Mouse (Mus musculus): Measurements from ENCODE around the gene H2-D1. TPM values are rescaled to one million over a fixed set of nuclear protein-coding genes. Genes with fewer than 3 reads are reported as not detected.
A peak's percentile ranks its signal among the peaks of the same experiment; 100 is the strongest.

H2-D1 gene
- polyA plus RNA-seq, 1 experiment from 2014 or later, result 98.1 TPM

- ATAC-seq (ENCODE audit: low FRiP score) (no peak), DNase-seq (ENCODE audit: low spot score) (no peak)
- Histone ChIP-seq H3K4me3 (replicated peaks; ENCODE audit: low read length) (peak overlapping the region; percentile 38), H3K27me3 (ENCODE audit: control insufficient read depth, insufficient read depth, low read length) (no peaks in the 10 kb centered on the region), H3K4me2 (replicated peaks) (peak overlapping the region; percentile 61), H3K4me1 (replicated peaks; ENCODE audit: control insufficient read depth, insufficient read depth, low read length) (peaks cover 22% of the 10 kb centered on the region), H3K36me3 (replicated peaks; ENCODE audit: control insufficient read depth, insufficient read depth) (peaks cover 7% of the 10 kb centered on the region; the same call in 1 of the 2 replicates), H3K9me3 (ENCODE audit: control insufficient read depth, low read length) (no peaks in the 10 kb centered on the region), H3K27ac (peak overlapping the region; percentile 90), H3K9ac (peak overlapping the region; percentile 63)
- 77% methylated on average over 9 of the region's 9 CpGs for WGBS
Observed at GRCm38 (mm10) chr17:35236996-35237395, 25.5 kb upstream of the H2-D1 start.

- Histone ChIP-seq H3K4me3 (replicated peaks; ENCODE audit: low read length) (0 out of 2 replicates have a peak overlapping the region, but pooled peaks have one; percentile 38), H3K9me3 (ENCODE audit: control insufficient read depth, low read length) (no peaks in the 10 kb centered on the region), H3K36me3 (replicated peaks; ENCODE audit: control insufficient read depth, insufficient read depth) (peaks cover 3% of the 10 kb centered on the region; the same call in 1 of the 2 replicates), H3K9ac (peak overlapping the region; percentile 63; the same call in 1 of the 2 replicates), H3K27ac (no peak overlapping the region), H3K4me1 (replicated peaks; ENCODE audit: control insufficient read depth, insufficient read depth, low read length) (peaks cover 22% of the 10 kb centered on the region), H3K4me2 (replicated peaks) (peak overlapping the region; percentile 61), H3K27me3 (ENCODE audit: control insufficient read depth, insufficient read depth, low read length) (no peaks in the 10 kb centered on the region)
- DNase-seq (ENCODE audit: low spot score) (no peak), ATAC-seq (ENCODE audit: low FRiP score) (no peak)
- 93% methylated on average over 12 of the region's 12 CpGs for WGBS
Observed at GRCm38 (mm10) chr17:35237504-35237903, 25.0 kb upstream of the H2-D1 start.

GRCm38 (mm10) chr17:35239700-35240099 is 22.8 kb upstream of the H2-D1 start:
- H3K36me3 ChIP-seq (replicated peaks; ENCODE audit: control insufficient read depth, insufficient read depth), result peaks cover 15% of the 10 kb centered on the region
- H3K4me1 ChIP-seq (replicated peaks; ENCODE audit: control insufficient read depth, insufficient read depth, low read length), result peaks cover 32% of the 10 kb centered on the region
- no peak overlapping the region for H3K9ac ChIP-seq
- WGBS, result 90% methylated on average over 5 of the region's 5 CpGs
- H3K27me3 ChIP-seq (ENCODE audit: control insufficient read depth, insufficient read depth, low read length), result no peaks in the 10 kb centered on the region
- no peak overlapping the region for H3K27ac ChIP-seq
- H3K9me3 ChIP-seq (ENCODE audit: control insufficient read depth, low read length), result no peaks in the 10 kb centered on the region
- ATAC-seq (ENCODE audit: low FRiP score) (no peak), DNase-seq (ENCODE audit: low spot score) (no peak)
- H3K4me3 ChIP-seq (replicated peaks; ENCODE audit: low read length), result no peak overlapping the region
- H3K4me2 ChIP-seq (replicated peaks), result no peak overlapping the region

- DNase-seq (ENCODE audit: low spot score), result no peak
- Histone ChIP-seq H3K4me1 (replicated peaks; ENCODE audit: control insufficient read depth, insufficient read depth, low read length) (peaks cover 36% of the 10 kb centered on the region), H3K27me3 (ENCODE audit: control insufficient read depth, insufficient read depth, low read length) (no peaks in the 10 kb centered on the region), H3K9me3 (ENCODE audit: control insufficient read depth, low read length) (no peaks in the 10 kb centered on the region), H3K27ac (peak overlapping the region; percentile 99), H3K9ac (peak overlapping the region; percentile 99), H3K4me2 (replicated peaks) (peak overlapping the region; percentile 67), H3K4me3 (replicated peaks; ENCODE audit: low read length) (peak overlapping the region; percentile 90), H3K36me3 (replicated peaks; ENCODE audit: control insufficient read depth, insufficient read depth) (peaks cover 24% of the 10 kb centered on the region)
- no peak; the same call in 1 of the 2 replicates for ATAC-seq (ENCODE audit: low FRiP score)
- 31% methylated on average over 12 of the region's 12 CpGs for WGBS
Observed at GRCm38 (mm10) chr17:35240384-35241304, 21.9 kb upstream of the H2-D1 start.

GRCm38 (mm10) chr17:35241305-35242014 is 21.1 kb upstream of the H2-D1 start, which contains the start of gene Ddx39b:
Gene Ddx39b (plus strand): TSS chr17:35241746.
- Histone ChIP-seq H3K27me3 (ENCODE audit: control insufficient read depth, insufficient read depth, low read length) (no peaks in the 10 kb centered on the region), H3K4me1 (replicated peaks; ENCODE audit: control insufficient read depth, insufficient read depth, low read length) (peaks cover 38% of the 10 kb centered on the region), H3K9me3 (ENCODE audit: control insufficient read depth, low read length) (no peaks in the 10 kb centered on the region), H3K4me2 (replicated peaks) (peak within 1 kb of the TSS; percentile 67), H3K9ac (peak within 1 kb of the TSS; percentile 99), H3K27ac (peak within 1 kb of the TSS; percentile 99), H3K4me3 (replicated peaks; ENCODE audit: low read length) (peak within 1 kb of the TSS; percentile 90), H3K36me3 (replicated peaks; ENCODE audit: control insufficient read depth, insufficient read depth) (peaks cover 32% of the 10 kb centered on the region)
- ATAC-seq (ENCODE audit: low FRiP score) (peak; percentile 91), DNase-seq (ENCODE audit: low spot score) (peak; percentile 97)
- WGBS, result under 1% methylated on average over 69 of the region's 69 CpGs

GRCm38 (mm10) chr17:35242015-35242941 is 20.3 kb upstream of the H2-D1 start:
- DNase-seq (ENCODE audit: low spot score) (peak; percentile 48), ATAC-seq (ENCODE audit: low FRiP score) (peak; percentile 41)
- Histone ChIP-seq H3K4me1 (replicated peaks; ENCODE audit: control insufficient read depth, insufficient read depth, low read length) (peaks cover 36% of the 10 kb centered on the region), H3K9ac (peak overlapping the region; percentile 99), H3K27me3 (ENCODE audit: control insufficient read depth, insufficient read depth, low read length) (no peaks in the 10 kb centered on the region), H3K36me3 (replicated peaks; ENCODE audit: control insufficient read depth, insufficient read depth) (peaks cover 40% of the 10 kb centered on the region), H3K27ac (peak overlapping the region; percentile 99), H3K4me3 (replicated peaks; ENCODE audit: low read length) (peak overlapping the region; percentile 90), H3K9me3 (ENCODE audit: control insufficient read depth, low read length) (no peaks in the 10 kb centered on the region), H3K4me2 (replicated peaks) (peak overlapping the region; percentile 67)
- under 1% methylated on average over 55 of the region's 55 CpGs for WGBS

- 4% methylated on average over 16 of the region's 16 CpGs for WGBS
- H3K4me2 ChIP-seq (replicated peaks), result peak overlapping the region; percentile 67
- ATAC-seq (ENCODE audit: low FRiP score) (no peak), DNase-seq (ENCODE audit: low spot score) (no peak)
- peaks cover 33% of the 10 kb centered on the region for H3K4me1 ChIP-seq (replicated peaks; ENCODE audit: control insufficient read depth, insufficient read depth, low read length)
- H3K36me3 ChIP-seq (replicated peaks; ENCODE audit: control insufficient read depth, insufficient read depth), result peaks cover 48% of the 10 kb centered on the region
- H3K27ac ChIP-seq, result peak overlapping the region; percentile 99
- no peaks in the 10 kb centered on the region for H3K9me3 ChIP-seq (ENCODE audit: control insufficient read depth, low read length)
- peak overlapping the region; percentile 90 for H3K4me3 ChIP-seq (replicated peaks; ENCODE audit: low read length)
- H3K9ac ChIP-seq, result peak overlapping the region; percentile 99
- no peaks in the 10 kb centered on the region for H3K27me3 ChIP-seq (ENCODE audit: control insufficient read depth, insufficient read depth, low read length)
Observed at GRCm38 (mm10) chr17:35243086-35243485, 19.4 kb upstream of the H2-D1 start.

- Histone ChIP-seq H3K4me3 (replicated peaks; ENCODE audit: low read length) (peak overlapping the region; percentile 90; the same call in 1 of the 2 replicates), H3K4me1 (replicated peaks; ENCODE audit: control insufficient read depth, insufficient read depth, low read length) (peaks cover 33% of the 10 kb centered on the region), H3K4me2 (replicated peaks) (peak overlapping the region; percentile 67), H3K9me3 (ENCODE audit: control insufficient read depth, low read length) (no peaks in the 10 kb centered on the region), H3K9ac (peak overlapping the region; percentile 99; the same call in 1 of the 2 replicates), H3K27ac (no peak overlapping the region), H3K27me3 (ENCODE audit: control insufficient read depth, insufficient read depth, low read length) (no peaks in the 10 kb centered on the region), H3K36me3 (replicated peaks; ENCODE audit: control insufficient read depth, insufficient read depth) (peaks cover 68% of the 10 kb centered on the region)
- ATAC-seq (ENCODE audit: low FRiP score) (no peak), DNase-seq (ENCODE audit: low spot score) (no peak)
- WGBS, result 65% methylated on average over 2 of the region's 2 CpGs
Observed at GRCm38 (mm10) chr17:35244999-35245398, 17.5 kb upstream of the H2-D1 start.
